Mouse (Mus musculus) stomach, embryonic 14.5 days (tissue): ENCODE data around the gene Galnt5. TPM values are rescaled to one million over a fixed set of nuclear protein-coding genes. Genes with fewer than 3 reads are reported as not detected.

ENCODE experiments used
- ATAC-seq: fragments of 200-750 bp; cut with Nextera tagmentation; 2 replicates; pipeline ENCODE4 v1.8.0; 2017; ENCODE audit warnings: low read depth, moderate TSS enrichment; ENCODE audit not compliant: insufficient number of reproducible peaks, insufficient read depth, low FRiP score
- H3K27ac ChIP-seq: fragments of 300-500 bp; sonication (generic); 2 replicates; pipeline ENCODE4 v1.5.1; 2014; ENCODE audit warnings: mild to moderate bottlenecking, low read length, moderate library complexity, mixed read lengths
- H3K27me3 ChIP-seq: fragments of 300-500 bp; sonication (generic); 2 replicates; pipeline ENCODE4 v1.6.1; 2014; ENCODE audit warnings: low read length, control low read depth, mixed read lengths; ENCODE audit not compliant: control insufficient read depth, insufficient read depth
- H3K36me3 ChIP-seq: fragments of 300-500 bp; sonication (generic); 2 replicates; pipeline ENCODE4 v1.6.1; 2014; ENCODE audit warnings: mild to moderate bottlenecking, control low read depth, low read length, moderate library complexity, mixed read lengths; ENCODE audit not compliant: control insufficient read depth, insufficient read depth
- H3K4me1 ChIP-seq: fragments of 300-500 bp; sonication (generic); 2 replicates; pipeline ENCODE4 v1.6.1; 2014; ENCODE audit warnings: low read length, control low read depth, mixed read lengths; ENCODE audit not compliant: control insufficient read depth, insufficient read depth
- H3K4me2 ChIP-seq: fragments of 300-500 bp; sonication (generic); replicated peaks from 2 replicates; pipeline ENCODE4 v1.6.1; 2014; ENCODE audit warnings: low read depth, low read length, control low read depth
- H3K4me3 ChIP-seq: fragments of 300-500 bp; sonication (generic); 2 replicates; pipeline ENCODE4 v1.5.1; 2014; ENCODE audit warnings: low read depth, low read length, control low read depth
- H3K9ac ChIP-seq: fragments of 300-500 bp; sonication (generic); replicated peaks from 2 replicates; pipeline ENCODE4 v1.6.1; 2014; ENCODE audit warnings: low read depth, mild to moderate bottlenecking, control low read depth, low read length, moderate library complexity, mixed read lengths
- H3K9me3 ChIP-seq: fragments of 300-500 bp; sonication (generic); 2 replicates; pipeline ENCODE4 v1.6.1; 2016; ENCODE audit warnings: low read depth, low read length, control low read depth; ENCODE audit not compliant: control insufficient read depth
- WGBS: fragments of 180-500 bp; shearing (Covaris S2); extraction: QIAGEN DNeasy Blood & Tissue Kit; methylation state at CpG from one replicate; pipeline ENCODE4 v1.1.7; 2014; 5-methylcytosine and 5-hydroxymethylcytosine counted together
- polyA plus RNA-seq: library from polyadenylated mRNA; unstranded; fragments of >200 nt; fragmentation: Nextera tagmentation; extraction: Ambion mirVana; gene quantifications from 2 replicates; pipeline ENCODE4 v1.2.1, GENCODE M21; 2014

The Galnt5 gene
- polyA plus RNA-seq, 1 experiment from 2014 or later = 2.9 TPM

GRCm38 (mm10) chr2:58029404-58029803 lies 31.7 kb downstream of the Galnt5 start:
- Histone ChIP-seq H3K4me3 (no peak overlapping the region), H3K4me2 (no peak overlapping the region), H3K9me3 (no peaks in the 10 kb centered on the region), H3K36me3 (no peaks in the 10 kb centered on the region), H3K27ac (no peak overlapping the region), H3K4me1 (no peaks in the 10 kb centered on the region), H3K27me3 (no peaks in the 10 kb centered on the region), H3K9ac (no peak overlapping the region)
- no peak for ATAC-seq
- 24% methylated on average over 7 of the region's 7 CpGs for WGBS

GRCm38 (mm10) chr2:58031431-58031830 lies 33.7 kb downstream of the Galnt5 start:
- Histone ChIP-seq H3K27me3 (no peaks in the 10 kb centered on the region), H3K4me3 (no peak overlapping the region), H3K4me1 (no peaks in the 10 kb centered on the region), H3K27ac (no peak overlapping the region), H3K4me2 (no peak overlapping the region), H3K9me3 (no peaks in the 10 kb centered on the region), H3K9ac (no peak overlapping the region), H3K36me3 (no peaks in the 10 kb centered on the region)
- 75% methylated on average over 3 of the region's 3 CpGs for WGBS
- no peak for ATAC-seq

- no peak overlapping the region for H3K9ac ChIP-seq
Measured at GRCm38 (mm10) chr2:58035635-58036034, 38.0 kb downstream of the Galnt5 start.

GRCm38 (mm10) chr2:58036926-58037325 lies 39.2 kb downstream of the Galnt5 start:
- 83% methylated on average over 2 of the region's 2 CpGs for WGBS
- H3K4me2 ChIP-seq = no peak overlapping the region

More at GRCm38 (mm10) chr2:58035635-58036034, 38.0 kb downstream of the Galnt5 start:
- H3K4me1 ChIP-seq = no peaks in the 10 kb centered on the region
- H3K27ac ChIP-seq = no peak overlapping the region
- H3K36me3 ChIP-seq = no peaks in the 10 kb centered on the region
- H3K9me3 ChIP-seq = no peaks in the 10 kb centered on the region
- H3K4me2 ChIP-seq = no peak overlapping the region
- H3K27me3 ChIP-seq = no peaks in the 10 kb centered on the region
- 79% methylated on average over 4 of the region's 4 CpGs for WGBS
- H3K4me3 ChIP-seq = no peak overlapping the region
- ATAC-seq = no peak

GRCm38 (mm10) chr2:58041867-58042266 lies 44.2 kb downstream of the Galnt5 start:
- no peaks in the 10 kb centered on the region for H3K36me3 ChIP-seq
- no peaks in the 10 kb centered on the region for H3K4me1 ChIP-seq
- H3K9ac ChIP-seq = no peak overlapping the region
- 54% methylated on average over 7 of the region's 7 CpGs for WGBS
- no peaks in the 10 kb centered on the region for H3K9me3 ChIP-seq
- H3K27ac ChIP-seq = no peak overlapping the region
- H3K4me3 ChIP-seq = no peak overlapping the region
- no peak overlapping the region for H3K4me2 ChIP-seq
- H3K27me3 ChIP-seq = no peaks in the 10 kb centered on the region
- no peak for ATAC-seq

More at GRCm38 (mm10) chr2:58036926-58037325, 39.2 kb downstream of the Galnt5 start:
- H3K27ac ChIP-seq = no peak overlapping the region
- no peaks in the 10 kb centered on the region for H3K9me3 ChIP-seq
- H3K4me3 ChIP-seq = no peak overlapping the region
- H3K36me3 ChIP-seq = no peaks in the 10 kb centered on the region
- no peaks in the 10 kb centered on the region for H3K27me3 ChIP-seq
- H3K9ac ChIP-seq = no peak overlapping the region
- no peaks in the 10 kb centered on the region for H3K4me1 ChIP-seq
- no peak for ATAC-seq

- H3K4me2 ChIP-seq = no peak within 1 kb of the TSS
- H3K27ac ChIP-seq = no peak within 1 kb of the TSS
- H3K4me1 ChIP-seq = no peaks in the 10 kb centered on the region
- no peaks in the 10 kb centered on the region for H3K27me3 ChIP-seq
- no peaks in the 10 kb centered on the region for H3K36me3 ChIP-seq
- H3K9me3 ChIP-seq = no peaks in the 10 kb centered on the region
- ATAC-seq = no peak
- no peak within 1 kb of the TSS for H3K4me3 ChIP-seq
- 50% methylated on average over 7 of the region's 7 CpGs for WGBS
- no peak within 1 kb of the TSS for H3K9ac ChIP-seq
Measured at GRCm38 (mm10) chr2:58052821-58053581, 55.3 kb downstream of the Galnt5 start, which contains the start of gene Ermn. Ermn (minus strand) TSS chr2:58052864.

- ATAC-seq = no peak
- Histone ChIP-seq H3K27me3 (no peaks in the 10 kb centered on the region), H3K36me3 (no peaks in the 10 kb centered on the region), H3K4me2 (no peak overlapping the region), H3K4me3 (no peak overlapping the region), H3K4me1 (no peaks in the 10 kb centered on the region), H3K9me3 (no peaks in the 10 kb centered on the region), H3K9ac (no peak overlapping the region), H3K27ac (no peak overlapping the region)
Measured at GRCm38 (mm10) chr2:58055383-58055782, 57.7 kb downstream of the Galnt5 start.

- no peak overlapping the region for H3K27ac ChIP-seq
- WGBS = 58% methylated on average over 1 of the region's 1 CpGs
- no peak for ATAC-seq
- no peak overlapping the region for H3K9ac ChIP-seq
- no peak overlapping the region for H3K4me2 ChIP-seq
- H3K4me1 ChIP-seq = no peaks in the 10 kb centered on the region
- no peaks in the 10 kb centered on the region for H3K36me3 ChIP-seq
- H3K9me3 ChIP-seq = no peaks in the 10 kb centered on the region
- no peak overlapping the region for H3K4me3 ChIP-seq
- no peaks in the 10 kb centered on the region for H3K27me3 ChIP-seq
Measured at GRCm38 (mm10) chr2:58079849-58080248, 82.2 kb downstream of the Galnt5 start.

GRCm38 (mm10) chr2:58086420-58086819 lies 88.7 kb downstream of the Galnt5 start:
- Histone ChIP-seq H3K9ac (no peak overlapping the region), H3K4me3 (no peak overlapping the region), H3K4me1 (no peaks in the 10 kb centered on the region), H3K9me3 (no peaks in the 10 kb centered on the region), H3K27ac (no peak overlapping the region), H3K27me3 (no peaks in the 10 kb centered on the region), H3K36me3 (no peaks in the 10 kb centered on the region), H3K4me2 (no peak overlapping the region)
- no peak for ATAC-seq
- WGBS = 67% methylated on average over 1 of the region's 1 CpGs
